Mouse (Mus musculus) MEL (cell line): ENCODE results near the gene Ripor2. TPM values are rescaled to one million over a fixed set of nuclear protein-coding genes. Genes with fewer than 3 reads are reported as not detected.
A peak's percentile ranks its signal among the peaks of the same experiment; 100 is the strongest.

Experiments
- DNase-seq: peaks from one replicate; pipeline ENCODE4 v3.0.0; 2011; ENCODE audit warnings: low read depth, low spot score
- H3K27ac ChIP-seq: 2 replicates; pipeline ENCODE4 v1.5.1; 2012; ENCODE audit warnings: low read depth, mild to moderate bottlenecking, control low read depth, low read length, moderate library complexity; ENCODE audit not compliant: control insufficient read depth
- H3K27me3 ChIP-seq, 2 experiments: fragments of 150-350 bp in 1 of 2; sonication (generic) in 1 of 2; 2 replicates each; pipeline ENCODE4 v1.6.1; 2012; ENCODE audit warnings: low read length in 2 of 2, mild to moderate bottlenecking in 2 of 2, improper control_type of control experiment in 1 of 2, moderate library complexity in 1 of 2; ENCODE audit not compliant: insufficient read depth in 2 of 2, control insufficient read depth in 1 of 2
- H3K36me3 ChIP-seq, 2 experiments: 2 replicates each; pipeline ENCODE4 v1.6.1; 2012 to 2014; ENCODE audit warnings: low read length in 2 of 2, improper control_type of control experiment in 1 of 2, inconsistent platforms in 1 of 2, mild to moderate bottlenecking in 1 of 2; ENCODE audit not compliant: insufficient read depth in 2 of 2, control insufficient read depth in 1 of 2
- H3K4me1 ChIP-seq, 2 experiments: fragments of 150-350 bp in 1 of 2; sonication (generic) in 1 of 2; 2 replicates each; pipeline ENCODE4 v1.6.1; 2012; ENCODE audit warnings: low read length in 2 of 2, improper control_type of control experiment in 1 of 2, mild to moderate bottlenecking in 1 of 2; ENCODE audit not compliant: insufficient read depth in 2 of 2, control insufficient read depth in 1 of 2
- H3K4me3 ChIP-seq, 2 experiments: fragments of 150-350 bp in 1 of 2; sonication (generic) in 1 of 2; 2 replicates each; pipeline ENCODE4 v1.5.1; 2012; ENCODE audit warnings: low read depth in 2 of 2, low read length in 2 of 2, mild to moderate bottlenecking in 2 of 2, moderate library complexity in 2 of 2, control low read depth in 1 of 2, improper control_type of control experiment in 1 of 2; ENCODE audit not compliant: control insufficient read depth in 1 of 2, insufficient read depth in 1 of 2
- H3K79me2 ChIP-seq: 2 replicates; pipeline ENCODE4 v1.6.1; 2012; ENCODE audit warnings: mild to moderate bottlenecking, low read length, moderate library complexity; ENCODE audit not compliant: control insufficient read depth, poor library complexity, insufficient read depth
- H3K9ac ChIP-seq: 2 replicates; pipeline ENCODE4 v1.6.1; 2012; ENCODE audit warnings: low read depth, mild to moderate bottlenecking, control low read depth, low read length, moderate library complexity; ENCODE audit not compliant: control insufficient read depth, poor library complexity, severe bottlenecking
- H3K9me3 ChIP-seq: fragments of 150-350 bp; sonication (generic); replicated peaks from 2 replicates; pipeline ENCODE4 v1.6.1; 2012; ENCODE audit warnings: mild to moderate bottlenecking, low read length, improper control_type of control experiment, moderate library complexity; ENCODE audit not compliant: insufficient read depth
- BHLHE40 ChIP-seq: IDR thresholded peaks from 2 replicates; pipeline ENCODE4 v1.6.1; 2012; ENCODE audit warnings: low read depth, mild to moderate bottlenecking, inconsistent platforms, low read length, improper control_type of control experiment, borderline replicate concordance
- CHD1 ChIP-seq: IDR thresholded peaks from 2 replicates; pipeline ENCODE4 v1.6.1; 2012; ENCODE audit warnings: low read depth, mild to moderate bottlenecking, inconsistent platforms, low read length, improper control_type of control experiment
- CHD2 ChIP-seq: IDR thresholded peaks from 2 replicates; pipeline ENCODE4 v1.6.1; 2011; ENCODE audit warnings: low read length, improper control_type of control experiment
- CTCF ChIP-seq, 3 experiments: IDR thresholded peaks in 2 of 3; conservative IDR thresholded peaks in 1 of 3; 2 replicates each; pipeline ENCODE4 v1.5.1; 2011 to 2012; ENCODE audit warnings: low read length in 3 of 3, low read depth in 2 of 3, mild to moderate bottlenecking in 2 of 3, improper control_type of control experiment in 1 of 3, inconsistent platforms in 1 of 3, mixed read lengths in 1 of 3, moderate library complexity in 1 of 3; ENCODE audit not compliant: control insufficient read depth in 1 of 3, insufficient read depth in 1 of 3, poor library complexity in 1 of 3, severe bottlenecking in 1 of 3
- E2F4 ChIP-seq: IDR thresholded peaks from 2 replicates; pipeline ENCODE4 v1.6.1; 2011; ENCODE audit warnings: low read depth, low read length, improper control_type of control experiment, borderline replicate concordance
- ELF1 ChIP-seq: IDR thresholded peaks from 2 replicates; pipeline ENCODE4 v1.6.1; 2014; ENCODE audit warnings: low read depth, mild to moderate bottlenecking, inconsistent platforms, low read length, improper control_type of control experiment, moderate library complexity
- EP300 ChIP-seq, 2 experiments: IDR thresholded peaks; 2 replicates each; pipeline ENCODE4 v1.6.1; 2011; ENCODE audit warnings: improper control_type of control experiment in 2 of 2, low read length in 2 of 2, low read depth in 1 of 2, mild to moderate bottlenecking in 1 of 2
- ETS1 ChIP-seq: IDR thresholded peaks from 2 replicates; pipeline ENCODE4 v1.6.1; 2012; ENCODE audit warnings: low read depth, mild to moderate bottlenecking, inconsistent platforms, low read length, improper control_type of control experiment, moderate library complexity
- GATA1 ChIP-seq: IDR thresholded peaks from 2 replicates; pipeline ENCODE4 v1.6.1; 2011; ENCODE audit warnings: low read depth, low read length, improper control_type of control experiment
- HCFC1 ChIP-seq: IDR thresholded peaks from 2 replicates; pipeline ENCODE4 v1.6.1; 2012; ENCODE audit warnings: low read depth, mild to moderate bottlenecking, inconsistent platforms, low read length, improper control_type of control experiment, moderate library complexity
- JUND ChIP-seq: IDR thresholded peaks from 2 replicates; pipeline ENCODE4 v1.6.1; 2011; ENCODE audit warnings: low read depth, mild to moderate bottlenecking, improper control_type of control experiment, low read length
- KAT2A ChIP-seq: conservative IDR thresholded peaks from 2 replicates; pipeline ENCODE4 v1.6.1; 2012; ENCODE audit warnings: low read depth, low read length, improper control_type of control experiment, inconsistent platforms
- MAFK ChIP-seq: IDR thresholded peaks from 2 replicates; pipeline ENCODE4 v1.6.1; 2011; ENCODE audit warnings: low read depth, mild to moderate bottlenecking, low read length, improper control_type of control experiment, borderline replicate concordance
- MAX ChIP-seq: IDR thresholded peaks from 2 replicates; pipeline ENCODE4 v1.6.1; 2011; ENCODE audit warnings: low read length, improper control_type of control experiment
- MAZ ChIP-seq: IDR thresholded peaks from 2 replicates; pipeline ENCODE4 v1.6.1; 2012; ENCODE audit warnings: low read depth, mild to moderate bottlenecking, inconsistent platforms, low read length, improper control_type of control experiment
- MEF2A ChIP-seq: IDR thresholded peaks from 2 replicates; pipeline ENCODE4 v1.6.1; 2014; ENCODE audit warnings: low read depth, mild to moderate bottlenecking, inconsistent platforms, low read length, improper control_type of control experiment; ENCODE audit not compliant: poor library complexity, insufficient replicate concordance, severe bottlenecking; ENCODE audit errors: extremely low read depth
- MXI1 ChIP-seq: IDR thresholded peaks from 2 replicates; pipeline ENCODE4 v1.6.1; 2011; ENCODE audit warnings: mild to moderate bottlenecking, low read depth, low read length, improper control_type of control experiment
- MYB ChIP-seq: IDR thresholded peaks from 2 replicates; pipeline ENCODE4 v1.6.1; 2011; ENCODE audit warnings: mild to moderate bottlenecking, low read depth, low read length, improper control_type of control experiment
- NELFE ChIP-seq: IDR thresholded peaks from 2 replicates; pipeline ENCODE4 v1.6.1; 2011; ENCODE audit warnings: low read depth, low read length, improper control_type of control experiment
- NRF1 ChIP-seq: IDR thresholded peaks from 2 replicates; pipeline ENCODE4 v1.6.1; 2014; ENCODE audit warnings: low read depth, mild to moderate bottlenecking, inconsistent platforms, low read length, improper control_type of control experiment, moderate library complexity; ENCODE audit not compliant: poor library complexity, insufficient read depth, severe bottlenecking
- POLR2A ChIP-seq, 2 experiments: IDR thresholded peaks; 2 replicates each; pipeline ENCODE4 v1.6.1; 2011 to 2012; ENCODE audit warnings: low read length in 2 of 2, mild to moderate bottlenecking in 2 of 2, control low read depth in 1 of 2, improper control_type of control experiment in 1 of 2, low read depth in 1 of 2, moderate library complexity in 1 of 2; ENCODE audit not compliant: control insufficient read depth in 1 of 2, insufficient read depth in 1 of 2, poor library complexity in 1 of 2
- POLR2AphosphoS2 ChIP-seq: IDR thresholded peaks from 2 replicates; pipeline ENCODE4 v1.6.1; 2011; ENCODE audit warnings: low read length, improper control_type of control experiment
- POLR2AphosphoS5 ChIP-seq: IDR thresholded peaks from 2 replicates; pipeline ENCODE4 v1.6.1; 2012; ENCODE audit warnings: low read depth, borderline replicate concordance, mild to moderate bottlenecking, inconsistent platforms, low read length, moderate library complexity, mixed read lengths
- RAD21 ChIP-seq: IDR thresholded peaks from 2 replicates; pipeline ENCODE4 v1.6.1; 2011; ENCODE audit warnings: mild to moderate bottlenecking, low read depth, low read length, improper control_type of control experiment
- RCOR1 ChIP-seq: IDR thresholded peaks from 2 replicates; pipeline ENCODE4 v1.6.1; 2012; ENCODE audit warnings: low read depth, mild to moderate bottlenecking, inconsistent platforms, low read length, improper control_type of control experiment
- SIN3A ChIP-seq: IDR thresholded peaks from 2 replicates; pipeline ENCODE4 v1.6.1; 2012; ENCODE audit warnings: low read length, improper control_type of control experiment, inconsistent platforms
- SMC3 ChIP-seq: IDR thresholded peaks from 2 replicates; pipeline ENCODE4 v1.6.1; 2011; ENCODE audit warnings: low read depth, low read length, improper control_type of control experiment
- TAL1 ChIP-seq: IDR thresholded peaks from 2 replicates; pipeline ENCODE4 v1.6.1; 2012; ENCODE audit warnings: mild to moderate bottlenecking, inconsistent platforms, low read length, moderate library complexity, mixed read lengths
- TBP ChIP-seq: IDR thresholded peaks from 2 replicates; pipeline ENCODE4 v1.8.0; 2011; ENCODE audit warnings: low read depth, low read length, improper control_type of control experiment
- TCF12 ChIP-seq: IDR thresholded peaks from 2 replicates; pipeline ENCODE4 v1.6.1; 2014; ENCODE audit warnings: low read depth, mild to moderate bottlenecking, inconsistent platforms, low read length, improper control_type of control experiment, moderate library complexity
- USF1 ChIP-seq: IDR thresholded peaks from 2 replicates; pipeline ENCODE4 v1.6.1; 2014; ENCODE audit warnings: low read depth, mild to moderate bottlenecking, inconsistent platforms, low read length, improper control_type of control experiment, moderate library complexity
- USF2 ChIP-seq, 2 experiments: IDR thresholded peaks; 2 replicates each; pipeline ENCODE4 v1.6.1; 2011 to 2012; ENCODE audit warnings: improper control_type of control experiment in 2 of 2, low read length in 2 of 2, borderline replicate concordance in 1 of 2, inconsistent platforms in 1 of 2, low read depth in 1 of 2, mild to moderate bottlenecking in 1 of 2; ENCODE audit not compliant: insufficient read depth in 1 of 2
- ZC3H11A ChIP-seq: IDR thresholded peaks from 2 replicates; pipeline ENCODE4 v1.6.1; 2012; ENCODE audit warnings: low read depth, mild to moderate bottlenecking, inconsistent platforms, low read length, improper control_type of control experiment
- ZKSCAN1 ChIP-seq: IDR thresholded peaks from 2 replicates; pipeline ENCODE4 v1.6.1; 2012; ENCODE audit warnings: low read depth, mild to moderate bottlenecking, inconsistent platforms, low read length, improper control_type of control experiment, moderate library complexity
- ZMIZ1 ChIP-seq: IDR thresholded peaks from 2 replicates; pipeline ENCODE4 v1.6.1; 2012; ENCODE audit warnings: low read depth, mild to moderate bottlenecking, inconsistent platforms, low read length, improper control_type of control experiment, moderate library complexity
- ZNF384 ChIP-seq: IDR thresholded peaks from 2 replicates; pipeline ENCODE4 v1.6.1; 2012; ENCODE audit warnings: low read depth, mild to moderate bottlenecking, inconsistent platforms, low read length, improper control_type of control experiment
- polyA plus RNA-seq, 2 experiments: library from polyadenylated mRNA; stranded (reverse) in 1 of 2; unstranded in 1 of 2; fragments of >175 nt in 1 of 2; fragments of >200 nt in 1 of 2; gene quantifications; 2 replicates each; pipeline versions ENCODE4 v1.2.1 to v1.2.4; 2012; ENCODE audit warnings: low replicate concordance in 2 of 2, low read depth in 1 of 2; ENCODE audit not compliant: insufficient read length in 2 of 2, insufficient read depth in 1 of 2, missing spikeins in 1 of 2
- total RNA-seq: library from RNA; depleted of rRNA; stranded (reverse); fragments of 300-350 nt; gene quantifications from 2 replicates; pipeline ENCODE4 v1.2.3, GENCODE M21; 2012

Ripor2 gene
- total and polyA plus RNA-seq, 3 experiments: 13.5 to 18.5 TPM; not detected in 1

- peak; percentile 57 for DNase-seq
- H3K36me3 ChIP-seq: peaks cover 29 to 37% of the 10 kb centered on the region in 2 experiments
- H3K9me3 ChIP-seq: no peaks in the 10 kb centered on the region
- H3K27me3 ChIP-seq: no peaks in the 10 kb centered on the region
- H3K9ac ChIP-seq: no peak overlapping the region
- peaks cover 0 to 22% of the 10 kb centered on the region in 2 experiments; a peak in 3 of 4 replicates for H3K4me1 ChIP-seq
- H3K79me2 ChIP-seq: peaks cover 26% of the 10 kb centered on the region
- no peak overlapping the region for H3K4me3 ChIP-seq
- H3K27ac ChIP-seq: no peak overlapping the region
- no peak for TF ChIP-seq CTCF (IDR thresholded peaks at IDR 0.05 in 2 of 3, conservative IDR thresholded peaks at IDR 0.05 in 1 of 3; ENCODE audit: control insufficient read depth in 1 of 3, insufficient read depth in 1 of 3, low read depth in 2 of 3, low read length in 3 of 3, poor library complexity in 1 of 3, severe bottlenecking in 1 of 3)
- peak; percentile 55; the same call in 1 of the 2 replicates for TF ChIP-seq MAX
- 0 out of 2 replicates have a peak, but pooled peaks have one; percentile 17 for TF ChIP-seq KAT2A
- TF ChIP-seq RAD21: no peak
- no peak; the same call in 1 of the 2 replicates for TF ChIP-seq ZNF384
- TF ChIP-seq HCFC1: no peak
- no peak for TF ChIP-seq USF2 (IDR thresholded peaks at IDR 0.05; ENCODE audit: borderline replicate concordance in 1 of 2, insufficient read depth in 1 of 2, low read depth in 1 of 2, low read length in 2 of 2)
- no peak for TF ChIP-seq ZMIZ1
- peak; percentile 41; the same call in 1 of the 2 replicates for TF ChIP-seq TCF12
- peak; percentile 75 for TF ChIP-seq USF1
- no peak for TF ChIP-seq CHD1
- TF ChIP-seq POLR2AphosphoS2: no peak
- no peak for TF ChIP-seq JUND
- peak; percentile 28; the same call in 1 of the 2 replicates for TF ChIP-seq MXI1
- no peak for TF ChIP-seq CHD2
- TF ChIP-seq SMC3: no peak
- peak; percentile 52; the same call in 1 of the 2 replicates for TF ChIP-seq GATA1
- TF ChIP-seq ELF1: no peak
- no peak for TF ChIP-seq ZKSCAN1
- TF ChIP-seq POLR2A (IDR thresholded peaks at IDR 0.05; ENCODE audit: control insufficient read depth in 1 of 2, insufficient read depth in 1 of 2, low read depth in 1 of 2, low read length in 2 of 2, poor library complexity in 1 of 2): no peak
- TF ChIP-seq ZC3H11A: no peak
- peak; percentile 70 for TF ChIP-seq ETS1
- no peak for TF ChIP-seq MEF2A
- no peak for TF ChIP-seq NELFE
- TF ChIP-seq EP300 (IDR thresholded peaks at IDR 0.05; ENCODE audit: low read depth in 1 of 2, low read length in 2 of 2): 0 out of 4 replicates have a peak, but pooled peaks have one; percentile 19 to 44
- no peak for TF ChIP-seq MAFK
- no peak for TF ChIP-seq E2F4
- peak; percentile 75; the same call in 1 of the 2 replicates for TF ChIP-seq BHLHE40
- TF ChIP-seq SIN3A: peak; percentile 55; the same call in 1 of the 2 replicates
- peak; percentile 25; the same call in 1 of the 2 replicates for TF ChIP-seq TAL1
- TF ChIP-seq TBP: 0 out of 2 replicates have a peak, but pooled peaks have one; percentile 15
- TF ChIP-seq MAZ: no peak
- 0 out of 2 replicates have a peak, but pooled peaks have one; percentile 12 for TF ChIP-seq RCOR1
- no peak for TF ChIP-seq MYB
- no peak for TF ChIP-seq NRF1
- TF ChIP-seq POLR2AphosphoS5: no peak
Observed at GRCm38 (mm10) chr13:24757820-24758564, 176.0 kb downstream of the Ripor2 start.
